Mouse (Mus musculus): ENCODE measurements around the gene Lsm7. TPM values are rescaled to one million over a fixed set of nuclear protein-coding genes. Genes with fewer than 3 reads are reported as not detected.
"Not testable (repeated sequence)": the region's sequence is repeated elsewhere in the genome, so short reads cannot be mapped to it uniquely, and the experiment has no call there.

Lsm7 gene
- polyA plus RNA-seq, 1 experiment from 2014 or later: 104 TPM

DNA sequence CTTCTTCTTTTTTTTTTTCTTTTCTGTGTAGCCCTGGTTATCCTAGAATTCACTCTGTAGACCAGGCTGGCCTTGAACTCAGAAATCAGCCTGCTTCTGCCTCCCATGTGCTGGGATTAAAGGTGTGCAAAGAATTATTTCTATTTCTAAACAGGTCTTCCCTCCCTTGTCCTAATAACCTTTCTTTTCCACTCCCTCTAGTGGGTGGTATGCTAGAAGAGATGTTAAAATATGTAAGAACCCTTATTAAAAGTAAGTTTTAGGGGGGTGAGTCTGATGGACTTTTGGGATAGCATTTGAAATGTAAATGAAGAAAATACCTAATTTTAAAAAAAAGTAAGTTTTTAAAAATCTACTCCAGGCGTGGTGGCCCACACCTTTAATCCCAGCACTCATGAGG lies 31.7 kb downstream of the Lsm7 start:
- DNase-seq (no peak), ATAC-seq (no peak)
- no peak overlapping the region for H3K4me3 ChIP-seq (ENCODE audit: low read depth, low read length)
- H3K9me3 ChIP-seq (ENCODE audit: low read length): no peaks in the 10 kb centered on the region
- H3K36me3 ChIP-seq (replicated peaks; ENCODE audit: insufficient read depth, low read length): peaks cover under 1% of the 10 kb centered on the region
- peak overlapping the region; percentile 85 for H3K27ac ChIP-seq (ENCODE audit: low read depth)
- H3K27me3 ChIP-seq (ENCODE audit: insufficient read depth, low read length): no peaks in the 10 kb centered on the region
- peak; percentile 0; the same call in 1 of the 2 replicates for TF ChIP-seq CTCF (IDR thresholded peaks at IDR 0.05; ENCODE audit: low read depth)
- no peak for TF ChIP-seq EP300 (IDR thresholded peaks at IDR 0.05; ENCODE audit: low read depth)
- H3K4me2 ChIP-seq (ENCODE audit: low read depth, low read length): no peak overlapping the region
- H3K9ac ChIP-seq (replicated peaks): no peak overlapping the region
- H3K4me1 ChIP-seq (ENCODE audit: insufficient read depth): peaks cover 49% of the 10 kb centered on the region
- WGBS (ENCODE audit: insufficient replicate concordance): 78% methylated on average over 1 of the region's 1 CpGs

DNA sequence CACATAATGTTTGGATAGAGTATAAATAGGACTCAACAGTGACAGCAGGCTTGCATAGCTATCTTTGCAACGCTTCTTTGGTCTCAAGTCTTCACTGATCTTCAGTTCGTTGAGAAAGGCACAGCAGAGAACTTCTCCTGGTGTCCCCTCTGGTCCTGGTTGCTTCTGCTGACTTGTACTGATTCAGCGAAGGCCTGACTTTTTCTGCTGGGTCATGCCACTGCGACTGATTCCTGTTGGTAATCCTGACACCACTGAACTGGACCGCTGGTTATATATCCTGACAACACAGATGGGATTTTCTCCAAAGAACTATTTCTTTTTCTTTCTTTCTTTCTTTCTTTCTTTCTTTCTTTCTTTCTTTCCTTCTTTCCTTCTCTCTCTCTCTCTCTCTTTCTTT lies 32.5 kb downstream of the Lsm7 start:
- Histone ChIP-seq H3K27me3 (ENCODE audit: insufficient read depth, low read length) (no peaks in the 10 kb centered on the region), H3K9me3 (ENCODE audit: low read length) (no peaks in the 10 kb centered on the region), H3K9ac (replicated peaks) (no peak overlapping the region), H3K36me3 (replicated peaks; ENCODE audit: insufficient read depth, low read length) (no peaks in the 10 kb centered on the region), H3K4me3 (ENCODE audit: low read depth, low read length) (no peak overlapping the region), H3K4me1 (ENCODE audit: insufficient read depth) (peaks cover 44% of the 10 kb centered on the region), H3K4me2 (ENCODE audit: low read depth, low read length) (no peak overlapping the region), H3K27ac (ENCODE audit: low read depth) (0 out of 2 replicates have a peak overlapping the region, but pooled peaks have one; percentile 45)
- ATAC-seq (no peak), DNase-seq (no peak)
- 85% methylated on average over 5 of the region's 5 CpGs for WGBS (ENCODE audit: insufficient replicate concordance)
- no peak for TF ChIP-seq CTCF (IDR thresholded peaks at IDR 0.05; ENCODE audit: low read depth)
- no peak for TF ChIP-seq EP300 (IDR thresholded peaks at IDR 0.05; ENCODE audit: low read depth)

DNA sequence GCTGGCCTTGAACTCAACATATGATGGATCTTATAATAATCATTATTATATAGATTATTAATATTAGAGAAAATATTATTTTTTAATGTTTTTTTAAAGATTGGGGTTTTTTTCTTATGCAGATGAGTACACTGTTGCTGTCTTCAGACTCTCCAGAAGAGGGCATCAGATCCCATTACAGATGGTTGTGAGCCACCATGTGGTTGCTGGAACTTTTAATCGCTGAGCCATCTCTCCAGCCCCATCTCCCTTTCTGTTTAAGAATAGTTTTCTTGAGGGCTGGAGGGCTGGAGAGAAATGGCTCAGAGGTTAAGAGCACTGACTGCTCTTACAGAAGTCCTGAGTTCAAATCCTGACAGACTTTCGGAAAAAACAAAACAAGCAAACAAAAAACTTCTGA lies 33.0 kb downstream of the Lsm7 start:
- no peak for DNase-seq
- Histone ChIP-seq H3K4me3 (ENCODE audit: low read depth, low read length) (no peak overlapping the region), H3K27me3 (ENCODE audit: insufficient read depth, low read length) (no peaks in the 10 kb centered on the region), H3K9me3 (ENCODE audit: low read length) (no peaks in the 10 kb centered on the region), H3K9ac (replicated peaks) (no peak overlapping the region), H3K27ac (ENCODE audit: low read depth) (0 out of 2 replicates have a peak overlapping the region, but pooled peaks have one; percentile 45), H3K4me2 (ENCODE audit: low read depth, low read length) (no peak overlapping the region), H3K4me1 (ENCODE audit: insufficient read depth) (peaks cover 44% of the 10 kb centered on the region), H3K36me3 (replicated peaks; ENCODE audit: insufficient read depth, low read length) (no peaks in the 10 kb centered on the region)
- TF ChIP-seq CTCF (IDR thresholded peaks at IDR 0.05; ENCODE audit: low read depth) (peak; percentile 76), EP300 (IDR thresholded peaks at IDR 0.05; ENCODE audit: low read depth) (no peak)
- 45% methylated on average over 2 of the region's 2 CpGs for WGBS (ENCODE audit: insufficient replicate concordance)
- no peak for ATAC-seq

DNA sequence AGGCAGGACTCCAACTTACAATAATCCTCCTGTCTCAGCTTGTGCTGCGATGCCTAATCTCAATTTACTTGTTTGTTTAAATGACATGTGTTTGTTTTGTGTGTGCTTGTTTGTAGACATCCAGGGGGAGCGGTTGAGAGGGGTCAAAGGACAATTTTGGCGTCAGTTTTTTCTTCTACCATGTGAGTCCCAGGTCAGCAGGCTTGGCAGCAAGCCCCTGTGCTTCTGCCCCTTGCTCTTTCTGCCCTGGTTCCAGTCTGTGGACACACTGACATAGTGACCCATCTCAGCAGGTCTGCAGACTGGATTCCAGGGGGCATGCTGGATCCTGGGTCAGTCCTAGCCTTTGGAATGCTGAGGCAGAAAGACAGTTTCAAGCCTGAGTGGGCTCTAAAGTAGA lies 35.6 kb downstream of the Lsm7 start:
- peaks cover 31% of the 10 kb centered on the region for H3K4me1 ChIP-seq (ENCODE audit: insufficient read depth)

DNA sequence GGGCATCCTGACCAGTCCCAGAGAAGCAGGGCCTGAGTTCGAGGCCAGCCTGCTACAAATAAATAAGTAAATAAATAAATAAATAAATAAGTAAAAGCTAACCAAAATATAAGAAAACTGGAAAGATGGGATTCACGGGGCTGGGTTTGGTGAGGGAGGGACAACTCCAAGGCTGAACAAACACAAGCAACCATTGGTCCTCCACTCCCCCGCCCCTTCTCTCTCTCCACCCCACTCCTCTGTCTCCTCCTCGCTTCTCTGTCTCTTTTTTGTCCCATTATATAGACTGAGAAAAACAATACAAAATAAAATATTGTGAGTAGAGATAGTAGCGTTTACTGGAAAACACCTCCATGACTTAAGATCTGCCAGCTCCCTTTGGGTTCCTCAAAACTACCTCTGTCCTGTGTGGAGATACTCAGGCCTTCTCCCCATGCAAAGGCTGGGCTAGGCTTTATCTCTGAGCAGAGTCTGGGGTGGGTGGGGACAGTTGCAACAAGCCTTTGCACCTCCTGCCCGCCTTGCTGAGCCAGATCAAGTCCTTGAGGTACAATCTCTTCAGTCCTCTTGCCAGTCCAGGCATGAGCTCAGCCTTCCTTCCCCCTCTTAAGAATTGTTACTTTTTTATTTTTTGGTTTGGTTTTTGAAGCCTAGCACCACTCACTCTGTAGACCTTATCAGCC lies 36.3 kb downstream of the Lsm7 start:
- peak; percentile 92 for ATAC-seq
- no peak overlapping the region for H3K4me3 ChIP-seq (ENCODE audit: low read depth, low read length)

More for the DNA sequence above, 35.6 kb downstream of the Lsm7 start:
- H3K9me3 ChIP-seq (ENCODE audit: low read length): no peaks in the 10 kb centered on the region
- H3K27me3 ChIP-seq (ENCODE audit: insufficient read depth, low read length): no peaks in the 10 kb centered on the region
- H3K4me3 ChIP-seq (ENCODE audit: low read depth, low read length): no peak overlapping the region
- peak overlapping the region; percentile 34; the same call in 1 of the 2 replicates for H3K4me2 ChIP-seq (ENCODE audit: low read depth, low read length)
- TF ChIP-seq EP300 (IDR thresholded peaks at IDR 0.05; ENCODE audit: low read depth) (no peak), CTCF (IDR thresholded peaks at IDR 0.05; ENCODE audit: low read depth) (no peak; the same call in 1 of the 2 replicates)
- peak; percentile 62 for ATAC-seq
- H3K36me3 ChIP-seq (replicated peaks; ENCODE audit: insufficient read depth, low read length): no peaks in the 10 kb centered on the region
- peak; percentile 63 for DNase-seq
- H3K9ac ChIP-seq (replicated peaks): peak overlapping the region; percentile 5
- peak overlapping the region; percentile 94 for H3K27ac ChIP-seq (ENCODE audit: low read depth)
- WGBS (ENCODE audit: insufficient replicate concordance): 40% methylated on average over 3 of the region's 3 CpGs

DNA sequence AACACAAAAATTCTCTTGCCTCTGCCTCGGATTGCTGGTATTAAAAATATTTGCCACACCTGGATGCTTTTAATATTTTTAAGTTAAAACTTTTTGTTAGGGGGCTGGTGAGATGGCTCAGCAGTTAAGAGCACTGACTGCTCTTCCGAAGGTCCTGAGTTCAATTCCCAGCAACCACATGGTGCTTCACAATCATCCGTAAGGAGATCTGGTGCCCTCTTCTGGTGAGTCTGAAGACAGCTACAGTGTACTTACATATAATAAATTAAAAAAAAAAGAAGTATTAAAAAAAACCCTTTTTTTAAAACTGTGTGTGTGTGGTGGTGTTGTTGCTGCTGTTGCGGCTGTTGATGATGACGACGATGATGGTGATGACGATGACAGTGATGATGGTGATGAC lies 37.1 kb downstream of the Lsm7 start:
- peak; percentile 51 for TF ChIP-seq CTCF (IDR thresholded peaks at IDR 0.05; ENCODE audit: low read depth)
- not testable (repeated sequence) for H3K4me2 ChIP-seq (ENCODE audit: low read depth, low read length); H3K4me3 ChIP-seq (ENCODE audit: low read depth, low read length); H3K27me3 ChIP-seq (ENCODE audit: insufficient read depth, low read length); H3K36me3 ChIP-seq (replicated peaks; ENCODE audit: insufficient read depth, low read length); DNase-seq; H3K9ac ChIP-seq (replicated peaks); H3K9me3 ChIP-seq (ENCODE audit: low read length); ATAC-seq
- peaks cover 21% of the 10 kb centered on the region for H3K4me1 ChIP-seq (ENCODE audit: insufficient read depth)
- WGBS (ENCODE audit: insufficient replicate concordance): 86% methylated on average over 7 of the region's 7 CpGs
- peak overlapping the region; percentile 94 for H3K27ac ChIP-seq (ENCODE audit: low read depth)

More for the DNA sequence above, 36.3 kb downstream of the Lsm7 start:
- H3K27me3 ChIP-seq (ENCODE audit: insufficient read depth, low read length): no peaks in the 10 kb centered on the region
- H3K4me2 ChIP-seq (ENCODE audit: low read depth, low read length): peak overlapping the region; percentile 30
- TF ChIP-seq EP300 (IDR thresholded peaks at IDR 0.05; ENCODE audit: low read depth): peak; percentile 81
- TF ChIP-seq CTCF (IDR thresholded peaks at IDR 0.05; ENCODE audit: low read depth): no peak
- no peaks in the 10 kb centered on the region for H3K9me3 ChIP-seq (ENCODE audit: low read length)
- no peaks in the 10 kb centered on the region for H3K36me3 ChIP-seq (replicated peaks; ENCODE audit: insufficient read depth, low read length)
- H3K4me1 ChIP-seq (ENCODE audit: insufficient read depth): peaks cover 25% of the 10 kb centered on the region
- 40% methylated on average over 6 of the region's 6 CpGs for WGBS (ENCODE audit: insufficient replicate concordance)
- peak overlapping the region; percentile 5 for H3K9ac ChIP-seq (replicated peaks)
- peak overlapping the region; percentile 94 for H3K27ac ChIP-seq (ENCODE audit: low read depth)
- DNase-seq: peak; percentile 77
